Mouse (Mus musculus) stomach, postnatal 0 days (tissue): ENCODE results near the gene Rab15. TPM values are rescaled to one million over a fixed set of nuclear protein-coding genes. Genes with fewer than 3 reads are reported as not detected.

Experiments
- ATAC-seq: fragments of 200-750 bp; cut with Nextera tagmentation; 2 replicates; pipeline ENCODE4 v1.8.0; 2017; ENCODE audit not compliant: low FRiP score, low TSS enrichment
- DNase-seq: peaks from one replicate; pipeline ENCODE4 v3.0.0-alpha.2; 2016; ENCODE audit warnings: low spot score
- H3K27ac ChIP-seq: fragments of 300-500 bp; sonication (generic); replicated peaks from 2 replicates; pipeline ENCODE4 v1.5.1; 2014; ENCODE audit warnings: mild to moderate bottlenecking, control low read depth
- H3K27me3 ChIP-seq: fragments of 300-500 bp; sonication (generic); 2 replicates; pipeline ENCODE4 v1.6.1; 2014; ENCODE audit warnings: low read length; ENCODE audit not compliant: control insufficient read depth, insufficient read depth
- H3K36me3 ChIP-seq: fragments of 300-500 bp; sonication (generic); 2 replicates; pipeline ENCODE4 v1.6.1; 2014; ENCODE audit warnings: low read length, mixed read lengths; ENCODE audit not compliant: control insufficient read depth, insufficient read depth
- H3K4me1 ChIP-seq: fragments of 300-500 bp; sonication (generic); replicated peaks from 2 replicates; pipeline ENCODE4 v1.6.1; 2014; ENCODE audit warnings: antibody characterized with exemption; ENCODE audit not compliant: control insufficient read depth, insufficient read depth
- H3K4me2 ChIP-seq: fragments of 300-500 bp; sonication (generic); replicated peaks from 2 replicates; pipeline ENCODE4 v1.6.1; 2014; ENCODE audit warnings: low read depth, mild to moderate bottlenecking, control low read depth, moderate library complexity
- H3K4me3 ChIP-seq: fragments of 300-500 bp; sonication (generic); 2 replicates; pipeline ENCODE4 v1.5.1; 2014; ENCODE audit warnings: low read depth, low read length, control low read depth
- H3K9ac ChIP-seq: fragments of 300-500 bp; sonication (generic); 2 replicates; pipeline ENCODE4 v1.6.1; 2014; ENCODE audit warnings: mild to moderate bottlenecking, low read length, control low read depth, mixed read lengths
- H3K9me3 ChIP-seq: fragments of 300-500 bp; sonication (generic); 2 replicates; pipeline ENCODE4 v1.6.1; 2016; ENCODE audit warnings: low read length; ENCODE audit not compliant: control insufficient read depth
- CTCF ChIP-seq: IDR thresholded peaks from 2 replicates; pipeline ENCODE4 v1.5.1; 2016; ENCODE audit warnings: antibody characterized with exemption, low read depth, mild to moderate bottlenecking, moderate library complexity
- EP300 ChIP-seq: optimal IDR thresholded peaks from 2 replicates; pipeline ENCODE3; 2016; ENCODE audit warnings: antibody characterized with exemption
- WGBS: fragments of 180-500 bp; shearing (Covaris S2); extraction: QIAGEN DNeasy Blood & Tissue Kit; methylation state at CpG from one replicate; pipeline ENCODE4 v1.1.7; 2014; 5-methylcytosine and 5-hydroxymethylcytosine counted together
- polyA plus RNA-seq: library from polyadenylated mRNA; unstranded; fragments of >200 nt; fragmentation: Nextera tagmentation; extraction: Ambion mirVana; gene quantifications from 2 replicates; pipeline ENCODE4 v1.2.1, GENCODE M21; 2015

Gene Rab15
- polyA plus RNA-seq, 1 experiment from 2014 or later, result 24.0 TPM

DNA sequence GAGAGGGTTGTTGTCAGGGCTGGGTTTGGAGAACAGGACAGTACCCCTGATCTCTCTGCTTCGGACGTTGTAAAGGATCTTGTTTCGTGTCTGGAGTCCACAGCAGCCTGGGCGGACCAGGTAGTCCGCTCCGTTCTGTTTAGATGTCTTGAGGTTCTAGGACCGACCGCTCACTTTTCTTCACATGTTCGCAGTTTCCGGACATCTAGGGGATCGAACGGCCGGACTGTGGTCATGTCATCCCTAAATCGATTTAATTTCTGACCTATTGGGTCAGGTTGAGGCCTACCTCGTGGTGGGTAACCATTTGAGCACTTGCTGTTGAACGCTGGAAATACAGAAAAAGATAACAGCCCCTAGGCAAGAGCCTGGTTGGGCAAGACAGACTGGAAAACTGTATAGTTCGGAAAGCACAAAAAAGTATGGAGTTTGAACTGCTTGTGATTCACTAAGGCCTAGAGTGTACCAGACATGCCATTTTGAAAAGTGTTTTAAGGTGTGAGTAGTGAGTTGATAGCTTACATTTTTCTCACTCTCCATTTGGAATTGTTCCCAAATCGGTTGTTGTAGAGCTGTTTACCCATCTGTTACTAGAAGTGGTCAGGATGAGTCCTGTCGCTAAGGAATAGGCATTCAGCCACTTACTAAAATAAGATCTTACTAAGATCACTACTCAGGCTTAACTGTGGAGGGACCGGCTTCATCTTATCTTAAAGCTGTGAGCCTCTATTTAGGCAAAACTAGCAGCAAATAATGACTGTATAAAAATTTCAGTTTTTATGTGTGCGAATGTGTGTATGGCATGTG, 15.3 kb upstream of the Rab15 start:
- Histone ChIP-seq H3K9ac (peak overlapping the region; percentile 79), H3K27ac (peak overlapping the region; percentile 77), H3K27me3 (0 out of 2 replicates have a peak, but pooled peaks cover 2% of the 10 kb centered on the region), H3K4me3 (peak overlapping the region; percentile 64), H3K4me2 (peak overlapping the region; percentile 60), H3K36me3 (no peaks in the 10 kb centered on the region), H3K4me1 (peaks cover 5% of the 10 kb centered on the region), H3K9me3 (no peaks in the 10 kb centered on the region)
- no peak for DNase-seq
- TF ChIP-seq CTCF (no peak), EP300 (no peak)
- ATAC-seq, result peak; percentile 43; the same call in 1 of the 2 replicates
- WGBS, result 10% methylated on average over 21 of the region's 21 CpGs

DNA sequence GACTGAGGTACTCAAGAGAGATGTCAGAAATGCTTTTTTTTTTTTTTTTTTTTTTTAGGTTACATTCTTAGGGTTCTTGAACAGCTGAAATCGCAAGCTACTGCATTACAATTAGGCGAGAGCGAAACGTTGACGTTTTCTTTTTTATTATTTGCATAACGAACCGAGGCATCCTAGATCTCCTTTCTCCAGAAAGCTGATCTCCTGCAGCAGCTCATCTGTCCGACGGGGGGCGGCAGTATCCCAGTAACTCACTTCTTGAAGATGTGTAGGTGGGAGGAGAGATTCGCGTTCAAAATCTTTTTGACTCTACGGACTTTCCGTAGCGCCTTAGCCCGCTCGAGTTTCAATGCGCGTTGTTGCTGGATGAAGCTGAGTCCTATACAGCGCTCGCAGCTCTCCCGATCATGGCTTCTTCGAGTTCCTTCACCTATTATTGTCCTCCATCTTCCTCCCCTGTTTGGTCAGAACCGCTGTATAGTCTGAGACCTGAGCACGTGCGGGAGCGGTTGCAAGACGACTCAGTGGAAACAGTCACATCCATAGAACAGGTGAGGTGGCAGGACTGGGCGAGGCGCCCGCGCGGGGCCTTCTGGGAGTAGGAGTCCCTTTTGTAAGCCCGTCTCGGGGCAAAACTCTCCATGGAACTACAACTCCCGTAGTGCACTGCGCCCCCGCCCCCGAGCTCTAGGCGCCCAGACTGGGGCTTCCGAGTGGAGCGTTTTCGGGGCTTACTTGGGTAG, 14.6 kb upstream of the Rab15 start:
- H3K4me2 ChIP-seq, result peak overlapping the region; percentile 60
- 0 out of 2 replicates have a peak, but pooled peaks cover 2% of the 10 kb centered on the region for H3K27me3 ChIP-seq
- WGBS, result under 1% methylated on average over 43 of the region's 43 CpGs
- ATAC-seq, result peak; percentile 99
- H3K9ac ChIP-seq, result peak overlapping the region; percentile 79
- H3K9me3 ChIP-seq, result no peaks in the 10 kb centered on the region
- H3K4me1 ChIP-seq, result peaks cover 5% of the 10 kb centered on the region
- H3K27ac ChIP-seq, result peak overlapping the region; percentile 77
- H3K36me3 ChIP-seq, result no peaks in the 10 kb centered on the region
- TF ChIP-seq CTCF, result peak; percentile 90
- no peak for TF ChIP-seq EP300
- H3K4me3 ChIP-seq, result peak overlapping the region; percentile 64
- DNase-seq, result peak; percentile 97

DNA sequence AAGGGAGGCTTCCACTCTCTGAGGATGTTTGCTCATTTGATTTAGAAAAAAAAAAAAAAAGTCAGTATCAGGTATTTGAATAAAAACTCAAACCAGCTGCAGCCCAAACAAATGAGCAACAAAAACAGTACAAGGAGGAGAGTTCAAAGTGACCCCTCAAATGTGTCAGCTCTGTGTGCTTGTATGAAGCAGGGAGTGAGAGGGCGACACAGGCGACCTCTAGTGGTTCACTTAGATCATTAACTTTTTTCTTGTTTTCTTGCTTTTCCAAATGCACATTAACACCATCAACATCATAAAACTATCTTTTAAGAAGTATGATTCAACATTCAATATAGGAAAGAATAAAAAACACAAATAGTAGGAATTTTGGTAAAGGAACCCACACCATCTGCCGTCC, 10.0 kb upstream of the Rab15 start:
- H3K27ac ChIP-seq, result no peak overlapping the region
- no peak for ATAC-seq
- H3K27me3 ChIP-seq, result 0 out of 2 replicates have a peak, but pooled peaks cover 2% of the 10 kb centered on the region
- H3K4me2 ChIP-seq, result no peak overlapping the region
- H3K9ac ChIP-seq, result no peak overlapping the region
- 4% methylated on average over 3 of the region's 3 CpGs for WGBS
- H3K4me1 ChIP-seq, result no peaks in the 10 kb centered on the region
- H3K36me3 ChIP-seq, result no peaks in the 10 kb centered on the region
- DNase-seq, result no peak
- H3K9me3 ChIP-seq, result no peaks in the 10 kb centered on the region
- H3K4me3 ChIP-seq, result no peak overlapping the region
- TF ChIP-seq EP300, result no peak
- TF ChIP-seq CTCF, result peak; percentile 89

DNA sequence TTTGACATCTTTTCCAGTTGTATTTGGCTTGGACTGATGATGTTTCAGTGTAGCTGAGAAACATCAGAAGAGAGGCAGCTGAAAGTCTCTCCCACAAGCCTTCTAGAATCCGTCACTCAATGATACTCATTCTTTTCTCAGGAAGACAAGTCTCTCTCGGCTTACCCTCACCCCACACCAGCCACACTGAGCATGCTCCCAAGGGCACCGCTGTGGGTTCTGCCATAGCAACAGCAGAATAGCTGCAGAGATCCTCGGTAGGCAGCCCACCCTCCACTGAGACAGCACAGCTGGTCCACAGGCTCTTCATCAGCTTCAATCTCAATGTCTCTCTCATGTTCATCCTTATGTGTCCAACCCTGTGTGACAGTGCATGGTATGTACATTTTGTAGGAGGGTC, 2.6 kb upstream of the Rab15 start:
- no peaks in the 10 kb centered on the region for H3K27me3 ChIP-seq
- H3K36me3 ChIP-seq, result no peaks in the 10 kb centered on the region
- 65% methylated on average over 4 of the region's 4 CpGs for WGBS
- no peak overlapping the region for H3K4me3 ChIP-seq
- H3K27ac ChIP-seq, result no peak overlapping the region
- H3K9me3 ChIP-seq, result no peaks in the 10 kb centered on the region
- TF ChIP-seq EP300 (no peak), CTCF (no peak)
- ATAC-seq (no peak), DNase-seq (no peak)
- peaks cover 6% of the 10 kb centered on the region; the same call in 1 of the 2 replicates for H3K4me1 ChIP-seq
- no peak overlapping the region for H3K9ac ChIP-seq
- H3K4me2 ChIP-seq, result no peak overlapping the region

DNA sequence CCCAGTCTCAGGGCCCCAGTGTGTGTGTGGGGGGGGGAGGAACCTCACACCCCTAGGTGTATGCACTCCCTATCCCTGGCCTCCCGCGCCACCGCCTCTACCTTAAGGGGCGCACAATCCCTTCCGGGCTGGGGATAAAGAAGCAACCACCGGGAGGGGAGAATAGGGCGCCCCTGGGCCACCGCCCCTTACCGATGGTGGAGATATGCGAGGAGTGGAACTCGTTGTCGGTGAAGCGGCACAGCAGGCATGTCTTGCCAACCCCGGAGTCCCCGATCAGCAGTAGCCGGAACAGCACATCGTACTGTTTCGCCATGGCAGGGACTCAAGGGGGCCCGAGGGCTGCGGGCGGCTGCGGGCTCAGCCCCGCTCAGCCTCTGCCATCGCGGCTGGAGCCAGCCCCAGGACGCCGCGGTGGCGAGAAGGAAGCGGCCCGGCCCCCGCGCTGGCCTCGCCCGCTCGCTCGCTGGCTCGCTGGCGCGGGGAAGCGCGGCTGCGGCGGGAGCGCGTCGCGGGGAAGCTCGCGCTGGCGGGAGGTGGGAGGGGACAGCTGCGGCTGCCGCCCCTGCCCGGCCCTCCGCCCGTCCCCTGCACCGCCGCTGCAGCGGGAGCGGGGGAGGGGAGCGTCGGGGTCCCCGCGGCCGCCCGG, 582 bp downstream of the Rab15 start:
- H3K27me3 ChIP-seq, result no peaks in the 10 kb centered on the region
- H3K36me3 ChIP-seq, result no peaks in the 10 kb centered on the region
- peak overlapping the region; percentile 71 for H3K4me3 ChIP-seq
- no peaks in the 10 kb centered on the region for H3K9me3 ChIP-seq
- H3K4me1 ChIP-seq, result peaks cover 9% of the 10 kb centered on the region; the same call in 1 of the 2 replicates
- ATAC-seq (peak; percentile 36), DNase-seq (peak; percentile 60)
- H3K4me2 ChIP-seq, result peak overlapping the region; percentile 95
- H3K27ac ChIP-seq, result peak overlapping the region; percentile 71
- under 1% methylated on average over 45 of the region's 66 CpGs for WGBS
- peak overlapping the region; percentile 79 for H3K9ac ChIP-seq
- no peak for TF ChIP-seq EP300
- TF ChIP-seq CTCF, result peak; percentile 23
